Mouse (Mus musculus): Measurements from ENCODE around the gene Crebbp. TPM values are rescaled to one million over a fixed set of nuclear protein-coding genes. Genes with fewer than 3 reads are reported as not detected.

Crebbp gene
- polyA plus RNA-seq, 1 experiment from 2014 or later: 19.3 TPM

- WGBS: 90% methylated on average over 5 of the region's 5 CpGs
- Histone ChIP-seq H3K4me1 (ENCODE audit: control insufficient read depth, insufficient read depth, low read length) (no peaks in the 10 kb centered on the region), H3K9me3 (ENCODE audit: control insufficient read depth, low read length) (no peaks in the 10 kb centered on the region), H3K27me3 (replicated peaks; ENCODE audit: control insufficient read depth, insufficient read depth, low read length) (no peaks in the 10 kb centered on the region), H3K4me2 (ENCODE audit: low read depth, low read length) (no peak overlapping the region), H3K9ac (ENCODE audit: low read depth, low read length) (no peak overlapping the region), H3K4me3 (ENCODE audit: low read length) (no peak overlapping the region), H3K27ac (ENCODE audit: low read length) (no peak overlapping the region), H3K36me3 (ENCODE audit: control insufficient read depth, insufficient read depth, low read length) (peaks cover 16% of the 10 kb centered on the region; the same call in 1 of the 2 replicates)
- ATAC-seq: no peak
Observed at GRCm38 (mm10) chr16:4040206-4040605, 173.6 kb downstream of the Crebbp start.

GRCm38 (mm10) chr16:4037690-4038089, 176.1 kb downstream of the Crebbp start:
- Histone ChIP-seq H3K4me1 (ENCODE audit: control insufficient read depth, insufficient read depth, low read length) (no peaks in the 10 kb centered on the region), H3K27ac (ENCODE audit: low read length) (no peak overlapping the region), H3K4me3 (ENCODE audit: low read length) (no peak overlapping the region), H3K27me3 (replicated peaks; ENCODE audit: control insufficient read depth, insufficient read depth, low read length) (no peaks in the 10 kb centered on the region), H3K9me3 (ENCODE audit: control insufficient read depth, low read length) (no peaks in the 10 kb centered on the region), H3K36me3 (ENCODE audit: control insufficient read depth, insufficient read depth, low read length) (peaks cover 11% of the 10 kb centered on the region; the same call in 1 of the 2 replicates), H3K4me2 (ENCODE audit: low read depth, low read length) (no peak overlapping the region), H3K9ac (ENCODE audit: low read depth, low read length) (no peak overlapping the region)
- WGBS: 91% methylated on average over 7 of the region's 7 CpGs
- peak; percentile 24; the same call in 1 of the 2 replicates for ATAC-seq

- no peaks in the 10 kb centered on the region for H3K27me3 ChIP-seq (replicated peaks; ENCODE audit: control insufficient read depth, insufficient read depth, low read length)
- H3K36me3 ChIP-seq (ENCODE audit: control insufficient read depth, insufficient read depth, low read length): peaks cover 11% of the 10 kb centered on the region; the same call in 1 of the 2 replicates
- H3K9ac ChIP-seq (ENCODE audit: low read depth, low read length): no peak within 1 kb of the TSS
- H3K27ac ChIP-seq (ENCODE audit: low read length): no peak within 1 kb of the TSS
- ATAC-seq: peak; percentile 62
- H3K4me1 ChIP-seq (ENCODE audit: control insufficient read depth, insufficient read depth, low read length): no peaks in the 10 kb centered on the region
- H3K4me2 ChIP-seq (ENCODE audit: low read depth, low read length): no peak within 1 kb of the TSS
- WGBS: 80% methylated on average over 5 of the region's 5 CpGs
- H3K4me3 ChIP-seq (ENCODE audit: low read length): no peak within 1 kb of the TSS
- H3K9me3 ChIP-seq (ENCODE audit: control insufficient read depth, low read length): no peaks in the 10 kb centered on the region
Observed at GRCm38 (mm10) chr16:4036807-4037206, 177.0 kb downstream of the Crebbp start, which contains the start of gene Dnase1. Gene Dnase1 (plus strand): TSS chr16:4036942.

GRCm38 (mm10) chr16:4035575-4035974, 178.2 kb downstream of the Crebbp start:
- Histone ChIP-seq H3K4me3 (ENCODE audit: low read length) (no peak overlapping the region), H3K4me1 (ENCODE audit: control insufficient read depth, insufficient read depth, low read length) (no peaks in the 10 kb centered on the region), H3K27ac (ENCODE audit: low read length) (no peak overlapping the region), H3K36me3 (ENCODE audit: control insufficient read depth, insufficient read depth, low read length) (peaks cover 9% of the 10 kb centered on the region; the same call in 1 of the 2 replicates), H3K4me2 (ENCODE audit: low read depth, low read length) (no peak overlapping the region), H3K9ac (ENCODE audit: low read depth, low read length) (no peak overlapping the region), H3K9me3 (ENCODE audit: control insufficient read depth, low read length) (no peaks in the 10 kb centered on the region), H3K27me3 (replicated peaks; ENCODE audit: control insufficient read depth, insufficient read depth, low read length) (no peaks in the 10 kb centered on the region)
- ATAC-seq: no peak
- WGBS: 81% methylated on average over 2 of the region's 2 CpGs

- Histone ChIP-seq H3K4me1 (ENCODE audit: control insufficient read depth, insufficient read depth, low read length) (no peaks in the 10 kb centered on the region), H3K9ac (ENCODE audit: low read depth, low read length) (no peak overlapping the region)
Observed at GRCm38 (mm10) chr16:4034476-4034875, 179.3 kb downstream of the Crebbp start.

GRCm38 (mm10) chr16:4033971-4034370, 179.8 kb downstream of the Crebbp start:
- H3K9ac ChIP-seq (ENCODE audit: low read depth, low read length): no peak overlapping the region
- H3K4me3 ChIP-seq (ENCODE audit: low read length): no peak overlapping the region
- no peaks in the 10 kb centered on the region for H3K4me1 ChIP-seq (ENCODE audit: control insufficient read depth, insufficient read depth, low read length)
- H3K36me3 ChIP-seq (ENCODE audit: control insufficient read depth, insufficient read depth, low read length): 0 out of 2 replicates have a peak, but pooled peaks cover 4% of the 10 kb centered on the region
- no peaks in the 10 kb centered on the region for H3K27me3 ChIP-seq (replicated peaks; ENCODE audit: control insufficient read depth, insufficient read depth, low read length)
- H3K27ac ChIP-seq (ENCODE audit: low read length): no peak overlapping the region
- no peak overlapping the region for H3K4me2 ChIP-seq (ENCODE audit: low read depth, low read length)
- no peaks in the 10 kb centered on the region for H3K9me3 ChIP-seq (ENCODE audit: control insufficient read depth, low read length)
- 80% methylated on average over 5 of the region's 5 CpGs for WGBS
- ATAC-seq: no peak

More at GRCm38 (mm10) chr16:4034476-4034875, 179.3 kb downstream of the Crebbp start:
- no peak for ATAC-seq
- no peaks in the 10 kb centered on the region for H3K9me3 ChIP-seq (ENCODE audit: control insufficient read depth, low read length)
- no peak overlapping the region for H3K4me2 ChIP-seq (ENCODE audit: low read depth, low read length)
- H3K4me3 ChIP-seq (ENCODE audit: low read length): no peak overlapping the region
- H3K27ac ChIP-seq (ENCODE audit: low read length): no peak overlapping the region
- WGBS: 86% methylated on average over 3 of the region's 3 CpGs
- H3K27me3 ChIP-seq (replicated peaks; ENCODE audit: control insufficient read depth, insufficient read depth, low read length): no peaks in the 10 kb centered on the region
- peaks cover 9% of the 10 kb centered on the region; the same call in 1 of the 2 replicates for H3K36me3 ChIP-seq (ENCODE audit: control insufficient read depth, insufficient read depth, low read length)

GRCm38 (mm10) chr16:4032341-4032748, 181.5 kb downstream of the Crebbp start:
- no peak overlapping the region for H3K4me2 ChIP-seq (ENCODE audit: low read depth, low read length)
- H3K27me3 ChIP-seq (replicated peaks; ENCODE audit: control insufficient read depth, insufficient read depth, low read length): no peaks in the 10 kb centered on the region
- H3K9me3 ChIP-seq (ENCODE audit: control insufficient read depth, low read length): no peaks in the 10 kb centered on the region
- H3K27ac ChIP-seq (ENCODE audit: low read length): no peak overlapping the region
- no peak overlapping the region for H3K4me3 ChIP-seq (ENCODE audit: low read length)
- 0 out of 2 replicates have a peak, but pooled peaks cover 4% of the 10 kb centered on the region for H3K36me3 ChIP-seq (ENCODE audit: control insufficient read depth, insufficient read depth, low read length)
- H3K9ac ChIP-seq (ENCODE audit: low read depth, low read length): no peak overlapping the region
- 67% methylated on average over 6 of the region's 6 CpGs for WGBS
- peak; percentile 58 for ATAC-seq
- no peaks in the 10 kb centered on the region for H3K4me1 ChIP-seq (ENCODE audit: control insufficient read depth, insufficient read depth, low read length)

- no peak for ATAC-seq
- no peaks in the 10 kb centered on the region for H3K4me1 ChIP-seq (ENCODE audit: control insufficient read depth, insufficient read depth, low read length)
- no peak overlapping the region for H3K27ac ChIP-seq (ENCODE audit: low read length)
- H3K4me3 ChIP-seq (ENCODE audit: low read length): no peak overlapping the region
- no peaks in the 10 kb centered on the region for H3K27me3 ChIP-seq (replicated peaks; ENCODE audit: control insufficient read depth, insufficient read depth, low read length)
- 0 out of 2 replicates have a peak, but pooled peaks cover 4% of the 10 kb centered on the region for H3K36me3 ChIP-seq (ENCODE audit: control insufficient read depth, insufficient read depth, low read length)
- WGBS: 55% methylated on average over 4 of the region's 6 CpGs
- H3K4me2 ChIP-seq (ENCODE audit: low read depth, low read length): no peak overlapping the region
- H3K9me3 ChIP-seq (ENCODE audit: control insufficient read depth, low read length): no peaks in the 10 kb centered on the region
- H3K9ac ChIP-seq (ENCODE audit: low read depth, low read length): no peak overlapping the region
Observed at GRCm38 (mm10) chr16:4031441-4032274, 182.1 kb downstream of the Crebbp start.
